Mouse (Mus musculus): Measurements from ENCODE around the gene Skp2. TPM values are rescaled to one million over a fixed set of nuclear protein-coding genes. Genes with fewer than 3 reads are reported as not detected.
A peak's percentile ranks its signal among the peaks of the same experiment; 100 is the strongest.
"Not testable (repeated sequence)": the region's sequence is repeated elsewhere in the genome, so short reads cannot be mapped to it uniquely, and the experiment has no call there.

The Skp2 gene
- 4.7 and 4.8 TPM in 2 replicates for polyA plus RNA-seq (2012; rRNA removed)

- no peak for DNase-seq (ENCODE audit: extremely low spot score in 1 of 2, low spot score in 1 of 2)
Observed at GRCm38 (mm10) chr15:9155325-9155724, at the start of gene Skp2. TSS of gene Skp2 (minus strand) at chr15:9155425.

GRCm38 (mm10) chr15:9198421-9198820, 43.2 kb upstream of the Skp2 start:
- no peak for DNase-seq (ENCODE audit: extremely low spot score in 1 of 2, low spot score in 1 of 2)

- not testable (repeated sequence) for DNase-seq (ENCODE audit: extremely low spot score in 1 of 2, low spot score in 1 of 2)
Observed at GRCm38 (mm10) chr15:9192685-9193084, 37.5 kb upstream of the Skp2 start.

GRCm38 (mm10) chr15:9189796-9190195, 34.6 kb upstream of the Skp2 start:
- DNase-seq (ENCODE audit: extremely low spot score in 1 of 2, low spot score in 1 of 2), result peak in 1 of 2 experiments; percentile 6

GRCm38 (mm10) chr15:9183995-9184394, 28.8 kb upstream of the Skp2 start:
- DNase-seq (ENCODE audit: extremely low spot score in 1 of 2, low spot score in 1 of 2), result no peak

- DNase-seq (ENCODE audit: extremely low spot score in 1 of 2, low spot score in 1 of 2), result no peak
Observed at GRCm38 (mm10) chr15:9177038-9177437, 21.8 kb upstream of the Skp2 start.

- DNase-seq (ENCODE audit: extremely low spot score in 1 of 2, low spot score in 1 of 2), result peak in 1 of 2 experiments; percentile 10
Observed at GRCm38 (mm10) chr15:9164125-9164524, 8.9 kb upstream of the Skp2 start.

GRCm38 (mm10) chr15:9162557-9163070, 7.4 kb upstream of the Skp2 start:
- no peak for DNase-seq (ENCODE audit: extremely low spot score in 1 of 2, low spot score in 1 of 2)

- DNase-seq (ENCODE audit: extremely low spot score in 1 of 2, low spot score in 1 of 2), result peak; percentile 21 to 65
Observed at GRCm38 (mm10) chr15:9140684-9141171, 14.5 kb downstream of the Skp2 start.

GRCm38 (mm10) chr15:9140252-9140680, 15.0 kb downstream of the Skp2 start, which contains the start of gene Lmbrd2:
TSS of gene Lmbrd2 (plus strand) at chr15:9140550.
- DNase-seq (ENCODE audit: extremely low spot score in 1 of 2, low spot score in 1 of 2), result peak; percentile 97 to 99

- DNase-seq (ENCODE audit: extremely low spot score in 1 of 2, low spot score in 1 of 2), result no peak
Observed at GRCm38 (mm10) chr15:9139447-9139846, 15.8 kb downstream of the Skp2 start.

GRCm38 (mm10) chr15:9134891-9135507, 20.2 kb downstream of the Skp2 start:
- no peak for DNase-seq (ENCODE audit: extremely low spot score in 1 of 2, low spot score in 1 of 2)

- DNase-seq (ENCODE audit: extremely low spot score in 1 of 2, low spot score in 1 of 2), result peak in 1 of 2 experiments; percentile 19
Observed at GRCm38 (mm10) chr15:9132693-9133443, 22.4 kb downstream of the Skp2 start.

- no peak for DNase-seq (ENCODE audit: extremely low spot score in 1 of 2, low spot score in 1 of 2)
Observed at GRCm38 (mm10) chr15:9131499-9131888, 23.7 kb downstream of the Skp2 start.

GRCm38 (mm10) chr15:9130772-9131498, 24.3 kb downstream of the Skp2 start:
- DNase-seq (ENCODE audit: extremely low spot score in 1 of 2, low spot score in 1 of 2), result peak in 1 of 2 experiments; percentile 30

- no peak for DNase-seq (ENCODE audit: extremely low spot score in 1 of 2, low spot score in 1 of 2)
Observed at GRCm38 (mm10) chr15:9127051-9127791, 28.0 kb downstream of the Skp2 start.

GRCm38 (mm10) chr15:9124856-9125255, 30.4 kb downstream of the Skp2 start:
- DNase-seq (ENCODE audit: extremely low spot score in 1 of 2, low spot score in 1 of 2), result no peak

- no peak for DNase-seq (ENCODE audit: extremely low spot score in 1 of 2, low spot score in 1 of 2)
Observed at GRCm38 (mm10) chr15:9122989-9123388, 32.2 kb downstream of the Skp2 start.

- peak in 1 of 2 experiments; percentile 63 for DNase-seq (ENCODE audit: extremely low spot score in 1 of 2, low spot score in 1 of 2)
Observed at GRCm38 (mm10) chr15:9120081-9120480, 35.1 kb downstream of the Skp2 start.

- no peak for DNase-seq (ENCODE audit: extremely low spot score in 1 of 2, low spot score in 1 of 2)
Observed at GRCm38 (mm10) chr15:9118852-9119251, 36.4 kb downstream of the Skp2 start.
